Mouse (Mus musculus): ENCODE data around the gene Ampd1. TPM values are rescaled to one million over a fixed set of nuclear protein-coding genes. Genes with fewer than 3 reads are reported as not detected.
"Not testable (repeated sequence)": the region's sequence is repeated elsewhere in the genome, so short reads cannot be mapped to it uniquely, and the experiment has no call there.

The Ampd1 gene
- polyA plus RNA-seq, 2 experiments from 2014 or later: 3.9 to 7.1 TPM

DNA sequence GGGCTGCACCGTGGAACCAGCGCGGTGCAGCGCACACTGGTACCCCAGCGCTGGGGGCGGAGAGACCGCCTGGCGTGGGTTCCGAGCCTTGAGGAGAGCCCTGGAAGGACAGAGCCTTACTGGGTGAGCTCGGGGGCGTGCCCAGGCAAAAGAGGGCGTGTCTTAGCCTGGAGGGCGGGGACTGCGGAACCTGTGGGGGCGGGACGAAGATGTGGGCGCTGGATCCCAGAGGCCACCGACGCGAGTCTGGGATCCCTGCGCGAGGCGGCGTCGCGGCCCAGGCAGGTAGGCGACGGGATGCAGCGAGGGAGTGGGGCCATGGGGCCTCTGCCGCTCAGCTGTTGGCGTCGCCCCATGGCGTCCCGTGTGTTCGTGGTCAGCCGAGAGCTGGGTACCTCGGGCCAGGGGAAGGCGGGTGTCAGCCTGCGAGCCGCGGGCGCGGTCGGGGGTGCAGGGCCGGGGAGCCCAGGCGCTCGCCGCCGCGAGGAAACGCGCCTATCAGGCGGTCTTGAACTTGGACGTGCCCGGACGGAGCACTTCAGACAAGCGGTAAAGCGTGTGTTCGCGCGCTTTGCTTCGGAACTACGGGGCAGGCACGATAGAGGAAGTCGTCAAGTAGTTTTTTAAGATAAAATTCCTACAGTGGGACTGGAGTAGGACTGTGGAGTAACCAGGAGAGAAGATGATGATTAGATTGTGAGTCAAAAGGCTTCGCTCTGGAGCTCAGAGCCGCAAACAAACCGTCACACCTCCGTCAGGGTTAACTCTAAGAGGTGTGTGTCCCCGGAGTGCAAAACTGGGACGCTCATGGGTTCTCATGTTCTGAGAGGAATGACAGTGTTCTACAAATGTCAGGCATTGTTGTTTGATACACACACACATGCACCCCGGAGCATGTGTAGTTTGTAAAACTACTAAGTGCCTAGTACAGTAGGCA is 28.9 kb downstream of the Ampd1 start, which contains the start of gene Dennd2c:
Gene Dennd2c (plus strand): TSS at position 151 of the 937 bp plus-strand sequence.
- ATAC-seq: peak; percentile 86

DNA sequence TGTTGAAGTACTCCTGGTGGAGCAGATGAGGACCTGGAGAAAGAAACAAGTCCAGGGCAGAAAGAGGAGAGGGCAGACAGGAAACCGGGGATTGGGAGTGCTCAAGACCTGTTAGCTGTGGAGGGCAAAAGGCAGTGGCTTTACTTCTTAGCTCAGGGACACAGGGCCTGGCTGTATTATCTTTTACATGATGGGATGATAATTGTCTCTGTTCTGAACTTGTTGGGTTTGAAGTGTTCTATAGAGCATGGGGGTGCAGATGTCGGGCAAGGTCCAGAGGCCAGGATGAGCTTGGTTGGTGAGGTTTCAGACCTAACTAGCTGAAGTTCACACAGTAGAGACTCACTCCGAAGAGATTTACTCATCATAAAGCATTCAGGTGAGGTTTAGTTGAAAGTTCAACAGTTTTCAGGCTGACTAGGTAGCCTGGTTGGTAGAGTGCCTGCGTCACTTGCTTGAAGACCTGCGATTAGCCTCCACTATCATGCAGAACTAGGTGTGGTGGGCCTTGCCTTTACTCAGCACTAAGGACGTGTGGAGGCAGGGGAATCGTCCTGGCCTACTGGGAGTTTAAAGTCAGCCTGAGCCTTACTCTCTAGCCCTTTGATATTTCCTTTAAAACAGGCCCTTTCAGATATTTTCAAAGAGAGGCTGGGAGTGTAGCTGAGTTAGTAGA is 33.9 kb downstream of the Ampd1 start:
- no peak for ATAC-seq

DNA sequence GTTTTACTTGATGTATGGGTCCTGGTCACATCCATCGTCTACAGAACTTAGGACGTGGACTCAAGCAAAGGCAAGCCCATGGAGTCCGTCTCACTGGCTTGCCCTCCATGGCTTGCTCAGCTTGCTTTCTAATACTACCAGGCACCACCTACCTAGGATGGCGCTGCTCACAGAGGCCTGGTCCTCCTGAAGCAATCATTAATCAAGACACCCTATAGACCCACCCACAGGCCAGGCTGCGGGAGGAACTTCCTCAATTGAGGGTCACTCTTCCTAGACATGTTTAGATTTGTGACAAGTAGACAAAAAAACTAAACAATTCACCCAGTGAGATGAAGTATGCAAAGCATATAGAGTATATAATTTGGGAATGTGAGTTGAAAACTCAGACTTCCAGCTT is 38.4 kb downstream of the Ampd1 start:
- ATAC-seq: no peak

DNA sequence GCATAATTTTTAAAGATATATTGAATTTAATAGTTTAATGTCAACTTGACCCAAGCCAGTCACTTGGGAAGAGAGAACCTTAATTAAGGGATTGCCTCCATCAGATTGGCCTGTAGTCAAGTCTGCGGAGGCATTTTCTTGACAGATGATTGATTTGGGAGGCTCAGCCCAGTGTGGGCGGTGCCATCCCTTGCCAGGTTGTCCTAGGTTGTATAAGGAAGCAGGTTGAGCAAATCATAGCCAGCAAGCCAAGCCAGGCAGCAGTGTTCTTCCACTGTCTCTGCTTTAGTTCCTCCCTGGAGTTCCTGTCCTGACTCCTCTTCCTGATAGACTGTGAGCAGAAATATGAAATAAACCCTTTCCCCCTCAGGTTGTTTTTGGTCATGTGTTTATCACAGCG is 49.8 kb downstream of the Ampd1 start:
- no peak for ATAC-seq

DNA sequence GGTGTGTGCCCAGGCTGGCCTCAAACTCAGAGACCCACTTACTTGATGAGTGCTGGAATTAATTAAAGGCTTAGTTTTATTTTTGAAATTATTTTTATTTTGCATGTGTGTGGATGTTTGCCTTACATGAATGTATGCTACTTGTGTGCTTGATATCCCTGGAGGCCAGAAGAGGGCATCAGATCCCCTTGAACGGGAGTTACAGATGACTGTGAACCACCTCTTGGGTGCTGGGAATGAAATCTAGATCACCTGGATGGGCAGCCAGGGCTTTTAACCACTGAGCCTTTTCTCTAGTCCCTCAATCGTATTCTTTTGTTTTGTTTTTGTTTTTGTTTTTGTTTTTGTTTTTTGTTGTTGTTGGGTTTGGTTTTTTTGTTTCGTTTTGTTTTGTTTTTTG is 52.3 kb downstream of the Ampd1 start:
- no peak for ATAC-seq

DNA sequence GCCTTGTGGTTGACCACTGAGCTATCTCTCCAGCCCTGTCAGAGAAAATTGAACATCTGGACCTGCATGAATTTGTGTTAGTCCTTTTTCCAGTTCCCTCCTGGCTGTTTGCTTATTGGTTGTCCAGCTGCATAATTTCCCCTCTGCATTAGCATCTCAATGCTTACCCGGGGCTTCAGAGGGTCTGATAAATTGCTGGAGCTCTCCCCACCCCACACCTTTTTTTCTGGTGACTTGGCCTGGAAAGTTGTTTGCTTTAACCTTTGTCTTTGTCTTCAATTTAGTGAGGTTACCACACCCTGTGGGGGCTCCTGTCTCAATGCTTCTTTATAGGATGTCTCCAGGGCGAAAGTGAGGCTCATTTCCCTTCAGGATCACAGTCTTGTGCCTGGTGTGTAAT is 53.4 kb downstream of the Ampd1 start:
- no peak for ATAC-seq

DNA sequence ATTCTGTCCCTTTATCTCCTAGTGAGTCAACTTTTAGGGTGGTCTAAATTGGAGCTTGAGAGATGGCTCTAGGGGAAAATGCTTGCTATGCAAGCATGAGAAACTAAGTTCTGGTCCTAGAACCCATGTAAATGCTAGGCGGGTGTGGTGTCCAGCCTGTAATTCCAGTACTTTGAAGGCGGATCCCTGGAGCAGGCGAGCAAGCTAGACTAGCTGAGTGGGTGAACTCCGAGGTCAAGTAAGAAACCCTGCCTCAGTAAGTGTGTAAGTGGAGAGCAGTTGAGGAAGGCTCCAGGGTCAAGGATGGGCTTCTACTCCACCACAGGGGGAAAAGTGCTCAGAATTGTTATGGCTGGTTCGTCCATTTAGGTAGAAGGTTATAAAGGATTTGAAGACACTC is 53.9 kb downstream of the Ampd1 start:
- ATAC-seq: no peak

DNA sequence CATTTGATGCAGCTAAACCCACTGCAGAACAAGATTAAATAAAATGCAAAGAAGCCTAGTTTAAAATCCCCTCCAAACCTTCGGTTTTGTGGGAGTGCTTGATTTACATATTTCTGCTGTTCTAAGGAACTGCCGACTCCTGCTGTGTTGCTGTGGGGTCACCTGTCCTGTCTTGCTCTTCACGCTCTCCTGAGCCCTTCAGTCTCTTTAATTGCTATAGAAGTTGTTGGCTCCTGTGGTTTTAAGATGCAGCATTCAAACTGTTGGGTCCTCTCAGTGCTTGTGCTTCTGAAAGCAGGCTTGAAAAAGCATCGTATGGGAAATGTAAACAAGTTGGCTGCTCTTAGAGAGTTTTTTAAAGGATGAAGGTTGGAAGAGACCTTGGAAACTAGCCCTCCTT is 54.4 kb downstream of the Ampd1 start:
- ATAC-seq: no peak

DNA sequence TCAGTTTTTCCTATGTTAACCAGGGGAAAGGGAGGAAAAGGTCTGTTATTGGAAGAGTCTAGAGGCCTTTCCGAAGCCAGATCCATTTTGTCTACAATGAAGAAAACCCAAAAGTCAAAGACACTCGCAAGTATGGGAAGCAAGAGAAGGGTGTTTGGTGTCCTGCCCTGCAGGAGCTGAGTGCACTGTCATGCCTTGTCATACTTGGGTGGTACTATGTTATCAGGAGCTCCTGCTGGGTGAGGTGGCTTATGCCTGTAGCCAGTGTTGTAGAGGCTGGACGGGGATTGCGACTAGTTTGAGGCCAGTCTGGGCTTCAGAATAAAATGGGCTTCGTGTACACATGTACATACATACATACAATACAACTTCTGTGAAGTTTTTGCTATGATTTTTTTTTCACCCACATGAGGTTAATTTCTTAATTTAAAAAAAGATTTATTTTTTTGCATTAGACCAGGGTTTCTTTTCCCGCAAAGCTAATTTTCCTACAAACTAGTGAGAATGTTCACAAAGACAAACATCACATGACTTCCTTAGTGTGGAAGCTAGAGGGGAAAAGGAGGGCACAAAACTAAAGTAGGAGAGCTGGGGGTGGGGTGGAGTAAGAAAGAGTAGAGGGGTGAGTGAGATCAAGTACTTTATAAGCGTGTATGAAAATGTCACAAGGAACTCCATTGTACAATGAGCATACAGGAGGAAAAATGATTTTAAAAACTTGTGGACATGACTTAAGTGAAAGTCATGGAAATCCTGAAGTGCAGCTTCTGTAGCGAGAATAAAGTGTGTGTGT is 55.7 kb downstream of the Ampd1 start:
- no peak for ATAC-seq

DNA sequence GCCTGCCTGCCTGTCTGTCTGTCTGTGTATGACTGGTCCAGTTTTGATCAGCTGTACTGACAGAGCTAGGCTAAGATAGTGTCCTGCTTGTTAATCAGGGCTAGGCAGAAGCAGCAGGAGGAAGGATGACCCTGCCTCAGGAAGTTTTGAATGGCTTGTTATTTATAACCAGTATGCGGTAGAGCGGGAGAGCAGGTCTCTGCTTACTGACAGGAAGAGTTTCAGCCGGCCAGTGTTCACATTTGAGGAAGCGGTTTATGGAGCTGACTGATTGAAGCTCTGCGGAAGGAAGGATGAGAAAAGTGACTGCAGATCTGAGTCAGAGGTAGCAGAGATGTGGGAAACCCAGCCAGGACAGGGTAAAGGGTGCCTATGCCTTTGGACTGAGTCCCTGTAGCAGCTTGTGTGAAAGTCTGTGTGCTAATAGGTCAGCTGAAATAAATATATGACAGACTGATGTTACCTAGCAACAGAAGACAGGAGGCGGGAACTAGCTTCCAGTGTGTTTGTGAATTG is 56.5 kb downstream of the Ampd1 start:
- no peak for ATAC-seq

DNA sequence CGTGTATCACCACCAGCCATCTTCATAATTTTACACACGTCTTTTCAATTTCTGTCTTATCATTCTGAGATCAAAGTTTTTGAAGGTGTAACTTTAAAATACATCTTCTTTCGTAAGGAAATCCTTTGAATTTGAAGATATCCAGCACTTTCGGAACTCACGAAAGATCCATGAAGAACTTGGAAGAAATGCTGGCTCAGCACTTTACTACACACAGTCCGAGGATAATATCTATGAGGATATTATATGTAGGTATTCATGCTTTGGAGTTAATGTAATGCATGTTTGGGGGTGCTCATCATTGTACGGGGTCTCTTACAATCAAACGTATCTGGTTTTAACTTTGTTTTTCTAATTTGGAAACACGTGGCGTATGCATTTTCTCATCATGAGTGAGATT is 59.3 kb downstream of the Ampd1 start:
- ATAC-seq: no peak

DNA sequence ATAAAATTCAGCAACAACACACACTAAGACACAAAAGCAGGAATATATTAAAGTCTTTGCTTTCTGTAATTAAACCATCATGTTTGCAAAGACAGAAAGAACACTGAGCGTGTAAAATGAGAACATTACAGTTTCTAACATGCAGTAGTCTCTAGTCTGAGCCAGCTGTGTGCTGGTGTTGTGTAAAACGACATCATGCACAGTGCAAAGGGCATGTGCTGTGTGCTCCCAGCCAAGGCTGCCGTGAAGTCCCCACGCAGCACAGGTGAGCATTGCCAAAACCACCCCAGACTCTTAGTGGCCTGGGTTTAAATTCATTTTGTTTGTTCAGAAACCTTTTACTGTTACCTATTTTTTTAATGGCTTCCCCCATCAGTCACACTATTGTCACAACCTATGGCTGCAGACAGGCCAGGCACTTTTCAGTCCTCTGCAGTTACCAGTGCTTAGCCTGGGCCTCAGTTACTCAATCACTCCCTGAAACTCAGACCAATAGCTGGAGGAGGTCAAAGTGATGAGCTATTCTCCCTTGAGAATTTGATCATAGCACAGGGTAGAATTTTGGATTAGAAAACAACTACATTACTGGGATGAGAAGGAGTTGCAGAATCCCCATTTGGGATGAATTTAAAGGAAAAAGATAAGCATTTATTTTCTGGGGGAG is 62.7 kb downstream of the Ampd1 start:
- ATAC-seq: no peak

DNA sequence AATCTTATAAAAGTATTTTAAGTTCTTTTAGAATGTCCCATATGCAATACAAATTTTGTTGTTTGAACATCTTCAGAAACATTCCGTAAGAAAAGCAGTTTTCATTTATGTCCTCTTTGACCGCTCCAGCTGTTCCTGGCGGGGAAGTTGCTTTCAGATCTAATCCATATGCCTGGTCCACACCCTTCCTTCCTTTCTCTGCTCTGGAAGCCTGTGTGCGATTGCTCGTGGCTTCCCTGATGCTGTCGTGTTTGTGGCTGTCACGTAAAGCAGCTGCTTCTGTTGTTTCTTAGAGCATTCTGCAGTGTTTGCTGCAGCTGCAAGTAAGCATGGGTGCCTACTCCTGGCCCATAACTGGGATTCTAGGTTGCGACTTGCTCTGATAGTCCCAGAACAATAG is 65.2 kb downstream of the Ampd1 start:
- ATAC-seq: no peak

DNA sequence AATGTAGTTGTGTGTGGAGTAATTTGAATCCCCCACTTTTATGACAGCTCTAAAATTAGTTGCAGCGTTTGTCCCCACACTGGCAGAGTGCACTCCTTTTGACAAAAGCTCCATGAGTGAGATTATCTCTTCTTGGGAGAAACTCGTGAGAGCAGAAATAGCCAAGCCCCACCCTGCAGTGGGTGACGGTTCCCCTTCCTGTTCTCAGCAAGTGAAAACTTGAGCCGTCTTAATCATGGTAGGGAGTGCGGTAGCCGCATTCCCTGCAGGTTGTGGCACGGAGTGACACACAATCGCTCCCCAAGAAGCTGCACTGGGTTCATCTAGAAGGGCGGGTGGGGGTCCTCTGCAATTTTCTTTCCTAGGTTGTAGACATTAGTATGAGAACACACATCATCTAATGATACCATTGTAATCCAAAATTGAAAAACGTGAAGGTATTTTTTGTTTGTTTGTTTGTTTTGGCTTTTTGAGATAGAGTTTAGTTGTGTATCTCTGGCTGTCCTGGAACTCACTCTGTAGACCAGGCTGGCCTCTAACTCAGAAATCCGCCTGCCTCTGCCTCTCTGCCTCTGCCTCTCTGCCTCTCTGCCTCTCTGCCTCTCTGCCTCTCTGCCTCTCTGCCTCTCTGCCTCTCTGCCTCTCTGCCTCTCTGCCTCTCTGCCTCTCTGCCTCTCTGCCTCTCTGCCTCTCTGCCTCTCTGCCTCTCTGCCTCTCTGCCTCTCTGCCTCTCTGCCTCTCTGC is 66.5 kb downstream of the Ampd1 start:
- ATAC-seq: not testable (repeated sequence)

DNA sequence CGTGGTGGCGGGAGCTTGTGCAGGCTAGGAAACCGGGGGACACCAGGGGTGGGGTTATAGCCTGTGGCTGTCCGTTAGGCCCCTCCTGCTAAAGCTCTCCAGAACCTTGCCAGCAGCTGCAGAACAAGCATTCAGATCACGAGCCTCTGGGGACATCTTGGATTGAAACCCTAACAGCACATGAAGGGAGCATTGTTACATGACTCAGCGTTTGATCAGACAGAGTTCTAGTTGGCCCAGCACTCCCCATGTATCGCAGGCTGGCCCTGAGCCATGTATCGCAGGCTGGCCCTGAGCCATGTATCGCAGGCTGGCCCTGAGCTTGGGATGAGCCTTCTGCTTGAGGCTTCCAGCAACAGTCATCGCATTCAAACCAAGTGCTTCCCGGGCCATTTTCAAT is 67.5 kb downstream of the Ampd1 start:
- no peak for ATAC-seq

DNA sequence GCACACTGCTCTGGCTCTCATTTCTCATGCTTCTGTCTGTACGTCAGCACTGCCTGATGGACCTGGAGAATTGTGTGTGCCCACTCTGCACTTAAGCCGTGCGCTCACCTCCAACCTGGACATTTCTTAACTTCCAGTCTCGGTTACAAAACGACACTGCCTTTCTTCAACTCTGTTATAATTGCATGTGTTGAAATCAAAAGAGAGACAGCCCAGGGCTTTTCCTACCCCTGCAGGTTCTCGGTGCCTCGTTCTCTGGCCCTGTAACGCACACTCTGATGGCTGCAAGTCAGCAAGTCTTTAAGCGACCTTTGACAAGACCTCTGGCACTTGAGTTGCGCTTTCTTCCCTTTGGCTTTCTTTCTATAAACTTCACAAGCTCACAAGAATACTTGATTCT is 68.6 kb downstream of the Ampd1 start:
- no peak for ATAC-seq

DNA sequence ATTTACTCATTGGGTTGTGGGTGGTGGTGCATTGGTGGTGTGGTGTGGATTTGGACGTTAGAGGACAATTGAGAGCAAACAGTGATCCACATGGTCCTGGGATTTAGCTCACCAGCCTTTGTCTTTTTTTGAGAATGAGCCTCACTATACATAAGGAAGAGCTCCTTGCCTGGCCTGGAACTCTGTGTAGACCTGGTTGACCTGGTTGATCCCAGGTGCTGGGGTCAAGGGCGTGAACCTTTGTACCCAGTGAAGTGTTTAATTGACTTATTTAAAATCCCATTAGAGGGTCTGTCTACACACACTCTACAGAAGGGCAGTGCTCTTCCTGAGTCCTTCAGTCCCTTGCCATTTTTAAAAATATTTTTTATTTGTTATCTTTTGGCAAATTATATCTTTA is 71.5 kb downstream of the Ampd1 start:
- no peak for ATAC-seq

DNA sequence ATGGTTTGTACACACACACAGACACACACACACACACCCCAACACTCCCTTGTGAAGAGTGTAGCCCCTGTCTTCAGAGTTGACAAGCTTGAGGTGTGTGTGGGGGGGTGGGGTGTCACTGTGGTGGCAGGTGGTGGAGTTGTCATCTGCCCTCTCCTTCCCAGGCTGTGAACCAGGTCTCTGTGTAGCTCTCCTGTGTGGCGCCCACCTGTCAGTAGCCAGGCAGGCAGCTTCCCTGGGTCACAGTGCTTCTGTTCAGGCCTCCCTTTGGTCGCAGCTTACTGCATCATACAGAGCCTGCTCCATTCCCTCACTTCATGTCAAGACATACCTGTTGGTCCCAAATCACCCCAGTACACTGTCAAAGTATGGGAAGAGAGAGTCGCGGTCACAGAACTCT is 72.0 kb downstream of the Ampd1 start:
- ATAC-seq: no peak

DNA sequence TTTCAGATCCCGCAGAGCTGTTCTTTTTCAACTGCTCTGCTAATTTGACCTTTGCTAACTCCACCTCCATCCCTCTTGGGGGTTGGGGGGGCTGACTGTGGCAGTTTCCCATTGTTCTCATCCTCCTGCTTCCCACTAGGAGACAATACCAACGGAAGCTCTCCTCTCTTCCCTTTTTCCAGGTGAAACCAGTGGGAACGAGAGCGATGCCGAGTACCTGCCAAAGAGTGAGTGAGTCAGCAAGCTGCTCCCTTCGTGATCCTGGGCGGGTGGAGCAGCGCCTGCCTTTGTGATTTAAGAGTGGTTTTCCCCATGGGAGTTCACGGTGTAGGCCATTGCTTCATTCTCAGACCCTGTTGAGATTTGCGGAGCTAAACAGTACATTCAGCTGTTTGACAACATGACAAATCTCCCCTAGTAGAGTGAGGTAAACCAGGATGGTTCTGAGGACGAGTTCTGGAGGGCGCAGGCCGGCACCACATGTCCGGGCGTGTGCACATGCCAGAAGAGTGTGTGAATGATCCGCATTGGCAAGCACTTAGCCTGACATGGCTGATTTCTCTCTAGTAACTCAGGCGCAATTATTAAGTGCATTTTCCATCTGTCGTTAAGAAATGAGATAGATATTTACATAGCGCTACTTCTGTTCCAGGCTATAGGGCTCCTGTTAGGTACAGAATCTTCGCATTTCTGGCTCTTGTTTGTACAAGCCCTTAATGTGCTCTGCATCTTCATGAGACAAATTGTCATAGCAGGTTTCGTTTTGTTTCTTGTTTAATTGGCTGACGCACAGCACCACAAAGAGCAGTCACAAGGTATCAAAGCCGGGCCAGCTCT is 72.7 kb downstream of the Ampd1 start:
- ATAC-seq: no peak

DNA sequence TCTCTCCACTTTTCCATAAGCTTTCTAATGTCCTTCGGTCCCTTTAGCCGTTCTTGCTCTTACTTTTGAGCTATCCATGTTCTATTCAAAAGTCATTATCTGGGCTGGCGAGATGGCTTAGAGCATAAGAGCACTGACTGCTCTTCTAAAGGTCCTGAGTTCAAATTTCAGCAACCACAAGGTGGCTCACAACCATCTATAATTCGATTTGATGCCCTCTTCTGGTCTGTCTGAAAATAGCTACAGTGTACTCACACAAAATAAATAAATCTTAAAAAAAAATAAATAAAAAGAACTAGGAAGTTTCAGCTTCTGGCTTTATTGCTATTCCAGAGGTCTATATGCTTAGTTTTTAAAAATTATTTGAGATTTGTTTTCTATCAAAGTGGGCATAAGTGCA is 74.0 kb downstream of the Ampd1 start:
- no peak for ATAC-seq

DNA sequence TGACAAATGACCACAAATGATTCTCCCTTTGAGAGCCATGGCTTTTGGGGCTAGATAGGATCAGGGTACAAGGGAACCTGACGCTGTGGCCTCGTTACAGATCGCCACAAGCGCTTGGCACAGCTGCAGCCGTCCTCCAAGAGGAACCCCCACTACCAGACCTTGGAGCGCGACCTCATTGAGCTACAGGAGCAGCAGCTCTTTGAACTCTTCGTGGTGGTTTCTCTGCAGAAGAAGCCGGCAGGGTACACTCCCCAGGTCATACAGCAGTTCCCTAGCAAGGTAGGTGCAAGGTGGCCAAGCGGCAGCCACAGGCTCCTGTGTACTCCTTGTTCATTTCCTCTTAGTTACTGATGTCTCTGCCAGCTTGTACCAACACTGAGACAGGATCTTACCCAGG is 75.1 kb downstream of the Ampd1 start:
- ATAC-seq: no peak
